Mouse (Mus musculus) myocyte (in vitro differentiated cells): ENCODE results near the gene Gm28308.

Source experiments
- MAX ChIP-seq: IDR thresholded peaks from one replicate; pipeline ENCODE4 v1.6.1; 2011; ENCODE audit warnings: low read depth, mild to moderate bottlenecking, control low read depth
- POLR2A ChIP-seq: IDR thresholded peaks from one replicate; pipeline ENCODE4 v1.6.1; 2011; ENCODE audit warnings: low read depth, mild to moderate bottlenecking, control low read depth, moderate library complexity; ENCODE audit not compliant: insufficient read length
- POLR2AphosphoS2 ChIP-seq: IDR thresholded peaks from one replicate; pipeline ENCODE4 v1.6.1; 2011; ENCODE audit warnings: low read depth, control low read depth; ENCODE audit not compliant: insufficient read length
- TCF12 ChIP-seq: IDR thresholded peaks from one replicate; pipeline ENCODE4 v1.6.1; 2011; ENCODE audit warnings: mild to moderate bottlenecking, control low read depth; ENCODE audit not compliant: poor library complexity, insufficient read depth, severe bottlenecking

DNA sequence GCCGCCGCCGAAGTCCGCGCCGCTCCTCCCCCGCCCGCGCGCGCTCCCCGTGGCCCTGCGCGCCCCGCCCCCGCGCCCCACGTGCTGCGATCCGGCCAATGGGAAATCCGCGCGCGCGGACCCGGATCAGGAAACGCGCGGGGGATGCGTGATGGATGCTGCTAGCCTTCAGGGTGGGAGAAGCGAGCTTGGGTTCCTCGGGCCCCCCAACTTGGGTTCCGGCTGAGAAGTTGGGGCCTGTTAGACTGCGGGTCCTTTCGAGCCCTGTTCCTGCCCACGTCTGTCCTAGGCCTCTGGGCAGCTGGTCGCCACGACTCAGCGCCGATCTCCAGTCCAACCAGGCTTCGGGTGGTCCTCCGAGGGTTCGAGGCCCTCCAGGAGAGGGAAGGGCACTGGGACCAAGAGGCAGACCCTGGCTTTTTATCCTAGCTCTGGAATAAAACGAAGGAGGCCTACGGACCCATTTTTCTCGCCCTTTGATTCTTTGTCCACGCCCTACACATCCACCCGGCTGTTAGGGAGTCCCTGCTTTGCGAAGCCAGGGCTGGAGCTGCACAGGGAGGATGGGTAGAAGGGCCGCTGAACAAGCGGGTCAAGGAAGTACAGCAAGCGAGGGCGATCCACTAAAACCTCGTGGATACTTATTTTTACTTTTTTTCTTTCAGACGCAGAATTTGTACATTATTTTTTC lies 21.1 kb downstream of the Gm28308 start:
- TF ChIP-seq POLR2A (peak; percentile 54), MAX (no peak), POLR2AphosphoS2 (peak; percentile 57), TCF12 (no peak)
